Mouse (Mus musculus): Measurements from ENCODE around the gene Nod1. TPM values are rescaled to one million over a fixed set of nuclear protein-coding genes. Genes with fewer than 3 reads are reported as not detected.

Nod1 gene
- 4.7 and 5.2 TPM in 2 replicates for polyA plus RNA-seq (2012; rRNA removed)

DNA sequence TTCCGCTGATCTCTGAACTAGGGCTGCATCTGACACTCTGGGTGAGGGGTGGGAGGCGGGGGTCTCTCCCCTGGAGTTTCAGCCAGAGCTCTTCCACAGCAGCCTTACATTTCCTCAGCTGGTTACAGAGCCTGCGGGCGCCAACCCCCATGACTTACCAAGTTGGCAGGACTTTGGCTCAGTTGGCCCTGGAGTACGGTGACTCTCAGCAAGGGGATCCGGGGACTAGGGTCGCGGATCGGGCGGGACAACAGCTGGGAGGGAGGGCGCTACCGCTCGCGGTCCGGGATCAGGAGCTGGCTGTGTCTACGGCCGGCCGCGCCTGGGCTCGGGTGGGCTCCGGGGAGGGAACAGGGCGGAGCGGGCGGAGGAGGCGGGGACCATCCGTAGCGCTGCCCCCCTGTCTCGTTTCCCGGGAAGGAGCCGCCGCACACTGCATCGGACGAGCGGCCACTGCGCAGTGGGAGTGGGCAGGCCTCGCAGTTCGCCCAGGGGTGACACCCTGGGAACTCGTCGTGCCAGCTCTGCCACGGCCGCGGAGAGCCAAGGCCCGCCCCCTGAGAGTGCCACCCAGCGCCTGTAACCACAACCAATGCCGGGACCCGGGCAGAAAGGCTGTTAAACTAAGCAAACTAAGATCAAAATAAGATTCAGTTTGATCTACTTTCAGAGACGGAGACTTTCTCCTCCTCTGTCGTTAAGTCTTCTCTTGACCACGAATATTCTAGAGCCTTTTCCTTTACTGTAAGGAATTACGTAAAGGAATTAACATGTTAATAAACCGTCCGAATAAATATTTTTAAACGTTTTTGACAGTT is at the start of gene Nod1:
Gene Nod1, minus strand, starts transcription at position 502 of the 818 bp plus-strand sequence.
- DNase-seq (ENCODE audit: extremely low spot score in 1 of 2, low spot score in 1 of 2) = peak in 1 of 2 experiments; percentile 51

DNA sequence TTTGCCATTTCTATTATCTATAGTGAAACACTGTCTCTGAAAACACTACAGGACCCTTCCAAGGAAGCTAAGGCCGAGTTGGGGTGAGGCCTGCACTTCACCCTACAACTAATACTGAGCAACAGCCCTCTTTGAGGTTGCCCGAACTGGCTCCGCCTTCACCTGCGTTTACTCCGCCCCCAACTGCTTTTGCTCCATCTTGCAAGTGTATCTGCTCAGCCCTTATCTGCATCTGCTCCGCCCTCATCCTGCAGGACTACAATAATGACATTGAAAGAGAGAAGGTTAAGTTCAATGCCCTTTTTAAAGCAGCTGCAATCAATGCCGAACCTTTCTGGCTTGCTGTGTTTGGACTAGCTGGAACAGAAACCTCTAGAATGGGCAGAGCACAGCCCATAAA is 49.4 kb upstream of the Nod1 start:
- DNase-seq (ENCODE audit: extremely low spot score in 1 of 2, low spot score in 1 of 2) = no peak

DNA sequence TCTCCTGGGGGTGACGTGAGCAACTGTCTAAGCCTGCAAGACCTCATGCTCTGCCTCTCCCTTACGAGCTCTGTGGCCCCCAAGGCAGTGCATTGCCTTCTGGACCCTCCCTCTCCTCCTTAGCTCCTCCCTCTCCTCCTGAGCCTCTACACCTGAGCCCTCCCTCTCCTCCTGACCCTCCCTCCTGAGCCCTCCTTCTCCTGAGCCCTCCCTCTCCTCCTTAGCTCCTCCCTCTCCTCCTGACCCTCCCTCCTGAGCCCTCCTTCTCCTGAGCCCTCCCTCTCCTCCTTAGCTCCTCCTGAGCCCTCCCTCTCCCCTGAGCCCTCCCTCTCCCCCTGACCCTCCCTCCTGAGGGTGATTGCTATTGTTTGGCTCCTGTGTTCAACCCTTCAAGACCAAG is 46.0 kb upstream of the Nod1 start:
- no peak for DNase-seq (ENCODE audit: extremely low spot score in 1 of 2, low spot score in 1 of 2)

DNA sequence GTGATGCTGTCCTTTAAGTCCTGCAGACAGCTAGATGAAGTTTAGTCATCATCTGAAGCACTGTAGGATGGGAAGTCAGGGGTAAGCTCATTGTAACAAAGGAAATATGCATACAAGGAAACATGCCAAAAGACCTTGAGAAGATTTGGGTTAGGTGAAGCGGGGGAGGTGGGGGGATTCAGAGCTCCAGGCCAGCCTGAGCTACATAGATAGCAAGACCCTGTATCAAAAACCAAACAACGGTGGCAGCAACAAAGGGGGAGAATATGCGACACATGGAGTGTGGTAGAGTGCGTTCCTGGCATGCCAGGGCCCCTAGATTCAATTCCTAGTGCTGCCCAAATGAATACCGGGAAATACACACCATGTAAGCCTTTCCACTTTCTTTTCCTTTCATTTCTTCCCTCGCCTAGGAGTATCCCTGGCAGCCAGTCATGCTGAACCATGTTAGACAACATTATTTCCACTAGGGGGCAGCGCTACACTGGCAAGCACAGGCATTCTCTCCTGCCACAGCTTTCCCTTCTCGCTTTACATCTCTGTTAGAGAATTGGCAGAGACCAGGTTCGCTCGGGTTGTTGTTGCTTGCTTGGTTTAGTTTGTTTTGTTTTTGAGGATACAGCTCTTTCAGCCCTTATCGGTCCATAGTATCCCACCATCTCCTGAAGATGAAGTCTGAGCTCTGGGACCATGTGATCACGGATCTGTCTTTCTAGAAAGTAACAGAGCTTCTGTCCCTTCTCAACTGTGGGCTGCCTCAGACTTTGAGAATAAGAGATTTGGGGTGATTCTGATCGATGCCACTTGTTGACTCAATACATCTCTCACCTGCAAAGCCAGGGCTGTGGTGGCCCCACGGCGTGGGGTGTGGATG is 44.5 kb upstream of the Nod1 start:
- DNase-seq (ENCODE audit: extremely low spot score in 1 of 2, low spot score in 1 of 2) = peak in 1 of 2 experiments; percentile 87

- DNase-seq (ENCODE audit: extremely low spot score in 1 of 2, low spot score in 1 of 2) = peak in 1 of 2 experiments; percentile 71
Observed at GRCm38 (mm10) chr6:55016236-55016635, 43.8 kb upstream of the Nod1 start.

DNA sequence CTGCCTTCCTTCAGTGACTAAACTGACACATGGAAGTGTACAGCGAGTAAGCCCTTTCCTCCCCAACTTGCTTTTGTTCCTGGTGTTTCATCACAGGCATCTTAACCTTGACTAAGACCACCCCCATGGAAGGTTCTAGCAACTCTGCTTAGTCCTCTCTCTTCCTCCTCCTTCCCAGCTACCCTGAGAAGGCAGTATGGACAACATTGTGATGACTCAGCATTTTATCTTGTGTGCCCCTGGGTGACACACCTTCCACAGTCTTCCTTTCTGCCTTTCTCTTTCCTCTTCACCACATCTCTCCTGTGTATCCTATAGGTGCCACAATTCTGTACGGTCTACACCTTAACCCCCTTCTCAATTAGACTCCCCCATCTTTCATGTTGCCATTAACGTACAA is 41.8 kb upstream of the Nod1 start:
- no peak for DNase-seq (ENCODE audit: extremely low spot score in 1 of 2, low spot score in 1 of 2)

DNA sequence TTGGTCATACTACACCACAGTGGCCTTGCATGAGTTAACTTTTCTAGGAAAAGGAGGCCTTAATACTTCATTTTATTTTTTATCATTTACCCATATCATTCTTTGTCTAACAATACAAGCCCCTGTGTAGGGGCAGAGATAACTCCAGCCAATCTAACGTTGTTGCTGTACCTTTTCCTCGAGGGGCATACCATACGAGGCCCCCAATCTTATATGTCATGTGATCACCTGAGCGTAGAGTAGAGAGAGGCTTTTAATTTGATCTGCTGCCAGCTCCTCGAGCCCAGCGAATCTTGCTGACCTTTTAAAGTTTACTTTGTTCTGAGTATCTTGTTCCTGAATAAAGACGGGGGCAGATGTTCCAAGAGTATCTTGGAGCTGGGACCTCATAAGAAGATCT is 40.1 kb upstream of the Nod1 start:
- DNase-seq (ENCODE audit: extremely low spot score in 1 of 2, low spot score in 1 of 2) = no peak

GRCm38 (mm10) chr6:55010330-55011091 is 38.1 kb upstream of the Nod1 start:
- DNase-seq (ENCODE audit: extremely low spot score in 1 of 2, low spot score in 1 of 2) = no peak

DNA sequence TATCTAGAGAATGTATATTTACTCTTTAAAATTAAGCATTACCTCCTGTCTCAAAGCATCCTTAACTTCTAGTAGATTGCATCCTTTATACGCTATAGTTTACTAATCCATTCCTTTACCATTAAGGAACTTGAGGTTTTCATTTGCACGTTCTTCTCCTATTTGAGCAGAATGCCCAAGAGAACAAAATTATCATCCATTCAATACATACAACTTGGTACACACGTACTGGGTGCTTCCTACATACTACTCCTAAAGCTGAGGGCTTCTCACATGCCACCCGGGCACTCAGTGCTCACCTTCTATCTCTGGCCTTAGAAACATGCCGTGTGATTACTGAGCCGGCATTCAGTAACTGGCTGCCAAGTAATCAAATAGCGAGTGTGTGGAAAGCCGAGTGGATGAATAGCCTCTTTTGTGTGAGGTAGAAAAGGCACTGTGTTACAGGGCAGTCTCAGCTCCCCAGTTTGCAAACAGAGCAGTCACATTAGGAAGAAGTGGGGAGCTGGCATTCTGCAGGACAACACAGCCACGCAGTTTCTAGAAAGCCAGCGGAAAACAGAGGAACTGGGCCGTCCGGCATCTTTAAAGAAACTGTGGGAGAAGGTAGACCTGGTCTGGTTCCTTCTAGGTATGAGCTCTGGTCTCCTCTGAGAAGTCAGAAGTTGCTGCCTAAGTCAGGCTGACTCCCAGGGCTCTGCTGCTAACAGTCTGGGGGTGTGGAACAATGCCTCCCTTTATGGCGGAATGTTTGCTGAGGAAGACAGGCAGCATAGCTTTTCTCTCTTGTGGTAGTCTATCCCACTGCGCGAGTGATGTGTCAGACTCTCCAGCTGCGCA is 37.2 kb upstream of the Nod1 start:
- DNase-seq (ENCODE audit: extremely low spot score in 1 of 2, low spot score in 1 of 2) = peak in 1 of 2 experiments; percentile 33

GRCm38 (mm10) chr6:55008401-55008800 is 36.0 kb upstream of the Nod1 start:
- DNase-seq (ENCODE audit: extremely low spot score in 1 of 2, low spot score in 1 of 2) = no peak

GRCm38 (mm10) chr6:55003559-55003958 is 31.1 kb upstream of the Nod1 start:
- DNase-seq (ENCODE audit: extremely low spot score in 1 of 2, low spot score in 1 of 2) = no peak

DNA sequence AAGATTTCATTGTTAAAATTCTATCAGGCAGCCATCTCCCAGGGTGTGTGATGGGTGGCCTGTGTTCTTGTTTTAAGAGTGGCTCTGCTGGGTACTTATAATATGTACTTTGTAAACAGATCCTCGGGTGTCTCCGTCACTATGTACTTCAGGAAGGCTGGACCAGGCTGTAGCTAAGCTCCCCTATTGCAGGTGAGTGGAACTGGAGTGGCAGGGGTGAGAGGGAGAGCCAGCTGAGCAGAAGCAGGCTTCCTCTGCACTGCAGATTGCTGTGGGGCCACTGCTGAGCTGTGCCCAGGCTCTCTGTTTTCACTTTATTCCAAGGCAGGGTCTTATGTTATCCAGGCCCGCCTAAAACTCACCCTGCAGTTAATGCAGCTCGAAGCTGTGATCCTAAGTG is 30.0 kb upstream of the Nod1 start:
- no peak for DNase-seq (ENCODE audit: extremely low spot score in 1 of 2, low spot score in 1 of 2)

GRCm38 (mm10) chr6:55001320-55001719 is 28.9 kb upstream of the Nod1 start:
- no peak for DNase-seq (ENCODE audit: extremely low spot score in 1 of 2, low spot score in 1 of 2)

- DNase-seq (ENCODE audit: extremely low spot score in 1 of 2, low spot score in 1 of 2) = no peak
Observed at GRCm38 (mm10) chr6:54997726-54998125, 25.3 kb upstream of the Nod1 start.

- DNase-seq (ENCODE audit: extremely low spot score in 1 of 2, low spot score in 1 of 2) = no peak
Observed at GRCm38 (mm10) chr6:54996361-54996760, 23.9 kb upstream of the Nod1 start.

- peak; percentile 95 to 97 for DNase-seq (ENCODE audit: extremely low spot score in 1 of 2, low spot score in 1 of 2)
Observed at GRCm38 (mm10) chr6:54992734-54993260, 20.4 kb upstream of the Nod1 start, which contains the start of gene Ggct. Gene Ggct (minus strand): TSS chr6:54992950.

- DNase-seq (ENCODE audit: extremely low spot score in 1 of 2, low spot score in 1 of 2) = no peak
Observed at GRCm38 (mm10) chr6:54992141-54992540, 19.7 kb upstream of the Nod1 start.

DNA sequence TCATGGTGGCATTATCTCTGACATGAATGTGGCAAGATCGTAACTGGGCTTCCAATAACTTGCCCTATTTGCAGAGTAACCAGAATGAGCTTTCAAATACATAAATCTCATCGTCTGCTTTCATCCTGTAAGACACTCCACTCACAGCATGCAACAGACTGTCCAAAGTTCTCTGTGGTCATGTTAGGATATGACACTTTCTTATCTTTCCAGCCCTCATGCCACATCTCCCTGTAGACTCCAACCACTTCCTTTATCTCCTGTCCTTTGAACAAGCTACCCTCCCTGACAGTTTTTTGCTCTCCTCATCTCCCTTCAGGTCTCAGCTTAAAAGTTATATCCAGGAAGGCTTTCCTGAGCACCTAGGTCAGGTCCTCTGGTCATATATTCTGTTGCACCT is 18.8 kb upstream of the Nod1 start:
- no peak for DNase-seq (ENCODE audit: extremely low spot score in 1 of 2, low spot score in 1 of 2)

- DNase-seq (ENCODE audit: extremely low spot score in 1 of 2, low spot score in 1 of 2) = no peak
Observed at GRCm38 (mm10) chr6:54988141-54988540, 15.7 kb upstream of the Nod1 start.

- DNase-seq (ENCODE audit: extremely low spot score in 1 of 2, low spot score in 1 of 2) = no peak
Observed at GRCm38 (mm10) chr6:54984096-54984495, 11.7 kb upstream of the Nod1 start.

All from frontal cortex, adult 2 months (tissue).